Mouse (Mus musculus): ENCODE measurements around the gene Ddah1.

DNA sequence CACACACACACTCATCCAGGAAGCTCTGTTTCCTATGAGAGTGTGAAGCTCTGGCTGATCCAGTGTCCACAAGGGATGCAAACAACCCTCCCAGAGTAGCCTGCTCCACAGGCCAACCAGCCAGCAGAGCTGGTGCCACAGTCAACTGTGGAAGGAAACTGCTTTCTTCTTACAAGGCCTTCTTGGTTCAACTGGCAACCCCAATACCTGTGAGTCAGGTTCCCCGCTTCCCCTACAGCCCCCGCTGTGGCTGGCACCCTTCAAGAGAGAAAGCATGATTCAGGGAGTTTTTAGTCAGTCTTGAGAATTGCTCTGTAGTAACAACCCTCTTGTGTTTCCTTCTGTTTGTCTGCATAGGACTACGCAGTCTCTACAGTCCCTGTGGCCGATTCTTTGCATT is 94.3 kb downstream of the Ddah1 start:
- TF ChIP-seq CTCF (IDR thresholded peaks at IDR 0.05; ENCODE audit: low read depth), result no peak
- TF ChIP-seq EP300 (IDR thresholded peaks at IDR 0.05; ENCODE audit: low read depth), result no peak

All from heart, postnatal 0 days (tissue).